Mouse (Mus musculus): ENCODE measurements around the gene Ubp1.

DNA sequence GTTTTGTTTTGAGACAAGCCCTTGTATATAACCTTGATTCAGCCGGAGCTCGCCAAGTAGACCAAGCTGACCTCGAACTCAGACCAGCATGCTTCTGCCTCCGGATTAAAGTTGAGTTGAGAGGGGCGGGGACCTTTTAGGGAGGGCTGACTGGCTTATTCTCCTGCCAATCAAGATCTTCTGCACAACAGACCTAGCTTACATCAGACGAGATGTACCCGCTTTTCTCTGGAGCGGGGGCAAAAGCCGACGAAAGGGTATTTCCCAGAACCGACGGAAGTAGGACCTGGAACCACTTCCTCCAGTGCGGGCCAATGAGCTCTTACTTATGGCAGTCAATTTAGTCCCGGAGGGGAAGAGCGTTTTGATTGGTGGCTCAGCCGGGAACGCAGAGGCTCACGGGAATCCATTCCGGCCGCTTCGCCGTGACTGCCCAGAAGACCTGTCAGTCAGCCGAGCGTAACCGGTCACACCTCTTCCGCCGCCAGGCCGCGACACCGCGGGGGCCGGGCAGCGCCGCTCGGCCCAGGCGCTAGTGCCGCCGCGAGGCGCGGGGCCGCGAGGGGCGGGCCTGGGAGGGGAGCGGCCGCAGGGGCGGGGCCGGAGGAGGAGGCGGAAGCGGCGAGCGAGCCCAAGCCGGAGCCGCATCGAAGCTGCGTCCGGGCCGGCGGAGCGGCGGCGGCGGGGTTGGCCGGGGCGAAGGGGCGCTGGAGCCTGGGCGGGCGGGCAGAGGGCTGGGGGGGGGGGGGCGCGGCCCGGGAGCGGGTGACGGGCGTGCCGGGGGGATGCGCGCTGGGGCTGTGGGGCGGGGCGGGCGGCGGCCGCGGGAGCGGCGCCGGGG is at the start of gene Ubp1:
- TF ChIP-seq CTCF (IDR thresholded peaks at IDR 0.05; ENCODE audit: low read depth) (no peak), EP300 (IDR thresholded peaks at IDR 0.05; ENCODE audit: low read depth) (no peak; the same call in 1 of the 2 replicates)

Measured in liver, postnatal 0 days (tissue).